Mouse (Mus musculus): ENCODE measurements around the gene Ppp1r27.

- TF ChIP-seq CTCF (IDR thresholded peaks at IDR 0.05; ENCODE audit: insufficient read depth, low read depth, low read length): no peak
- TF ChIP-seq POLR2A (IDR thresholded peaks at IDR 0.05; ENCODE audit: insufficient read depth, low read depth, low read length): no peak
Observed at GRCm38 (mm10) chr11:120572417-120572751, 21.5 kb upstream of the Ppp1r27 start.

All from olfactory bulb, adult 2 months (tissue).